Mouse (Mus musculus) CH12F3 (cell line): Measurements from ENCODE around the gene Pycr1.

Source experiments
- in situ Hi-C: fragments of 300-500 bp; cut with MboI; formaldehyde crosslinking; loops from 2 replicates; pipeline ENCODE4 v1.14.3; 2020; ENCODE audit warnings: low sequenced_read_pairs

Gene Pycr1

GRCm38 (mm10) chr11:120628601-120629340, 14.8 kb downstream of the Pycr1 start:
- in situ Hi-C loops, result no loop called here

- in situ Hi-C loops, result no loop called here
Measured at GRCm38 (mm10) chr11:120627468-120628300, 15.9 kb downstream of the Pycr1 start.

DNA sequence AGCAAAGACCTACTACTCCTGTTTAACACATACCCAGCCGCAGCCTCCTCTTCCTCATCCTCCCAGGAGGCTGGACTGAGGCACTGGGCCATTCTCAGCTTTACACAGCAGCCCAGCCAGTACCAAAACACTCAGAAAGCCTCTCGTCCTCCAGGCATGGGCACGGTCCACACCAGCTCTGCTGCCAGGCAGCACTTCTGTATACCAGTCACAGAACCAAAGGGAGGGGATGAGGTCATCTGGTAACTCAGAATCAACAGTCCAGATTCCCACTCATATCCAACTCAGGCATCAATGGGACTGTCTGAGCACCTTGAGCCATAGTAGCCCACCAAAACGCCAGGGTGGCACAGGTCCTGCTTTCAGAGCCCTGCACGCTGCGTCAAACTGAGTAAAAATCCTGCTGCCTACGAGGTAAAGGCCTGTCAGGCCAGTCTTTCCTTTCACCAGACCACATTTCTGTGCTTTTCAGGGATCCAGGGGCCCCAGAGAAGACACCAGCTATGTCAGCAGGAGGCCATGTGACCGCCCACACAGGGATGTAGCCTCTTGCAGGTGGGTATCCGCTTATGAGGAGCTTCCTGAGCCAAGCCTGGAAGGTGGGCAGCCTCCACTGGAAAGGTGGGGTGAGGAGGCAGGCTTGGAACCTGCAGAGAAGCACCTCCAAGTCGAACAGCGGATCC, 16.6 kb downstream of the Pycr1 start:
- in situ Hi-C loops, result no loop called here

- in situ Hi-C loops, result no loop called here
Measured at GRCm38 (mm10) chr11:120625152-120625775, 18.3 kb downstream of the Pycr1 start, which contains the start of gene Sirt7. Gene Sirt7, minus strand, starts transcription at chr11:120625240.

DNA sequence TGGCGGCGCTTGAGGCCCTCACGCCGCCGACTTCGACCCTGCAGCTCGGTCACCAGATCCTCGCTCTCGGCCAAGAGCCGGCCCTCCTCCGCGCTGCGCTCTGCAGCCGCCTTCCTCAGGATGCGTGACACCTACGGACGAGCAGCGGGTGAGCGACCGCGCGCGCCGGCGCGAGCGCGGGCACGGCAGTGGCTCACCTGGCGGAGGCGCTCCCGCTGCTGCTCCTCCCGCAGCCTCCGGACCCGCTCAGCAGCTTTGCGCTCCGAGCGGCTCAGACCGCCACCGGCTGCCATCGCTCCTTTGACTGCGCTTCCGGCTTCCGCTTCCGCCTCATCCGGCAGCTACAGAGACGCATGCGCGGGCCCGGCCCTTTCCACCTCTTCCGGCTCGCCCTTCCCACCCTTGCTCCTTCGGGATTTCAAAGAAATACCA, 18.9 kb downstream of the Pycr1 start:
- in situ Hi-C loops, result no loop called here

- in situ Hi-C loops, result no loop called here
Measured at GRCm38 (mm10) chr11:120623961-120624679, 19.4 kb downstream of the Pycr1 start.

- in situ Hi-C loops, result no loop called here
Measured at GRCm38 (mm10) chr11:120622805-120623204, 20.8 kb downstream of the Pycr1 start.

DNA sequence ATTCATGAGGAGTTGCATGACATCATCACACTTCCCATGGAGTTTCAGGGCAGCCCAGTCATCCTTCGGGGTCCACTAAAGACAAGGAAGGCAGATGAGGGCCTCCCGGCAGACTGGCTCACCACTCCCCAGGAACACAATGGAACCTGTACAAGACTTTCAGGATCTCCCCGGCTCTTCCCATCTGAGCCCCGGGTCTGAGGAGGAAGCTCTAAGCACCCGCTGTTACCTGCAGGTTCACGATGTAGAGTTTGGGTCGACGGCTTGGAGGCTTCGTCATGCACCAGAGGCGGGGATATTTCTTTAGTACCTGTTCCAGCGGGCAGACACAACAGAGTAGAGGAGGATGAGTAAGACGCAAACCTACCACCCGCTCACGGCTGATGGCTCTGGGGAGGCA, 23.4 kb downstream of the Pycr1 start:
- in situ Hi-C loops, result no loop called here

DNA sequence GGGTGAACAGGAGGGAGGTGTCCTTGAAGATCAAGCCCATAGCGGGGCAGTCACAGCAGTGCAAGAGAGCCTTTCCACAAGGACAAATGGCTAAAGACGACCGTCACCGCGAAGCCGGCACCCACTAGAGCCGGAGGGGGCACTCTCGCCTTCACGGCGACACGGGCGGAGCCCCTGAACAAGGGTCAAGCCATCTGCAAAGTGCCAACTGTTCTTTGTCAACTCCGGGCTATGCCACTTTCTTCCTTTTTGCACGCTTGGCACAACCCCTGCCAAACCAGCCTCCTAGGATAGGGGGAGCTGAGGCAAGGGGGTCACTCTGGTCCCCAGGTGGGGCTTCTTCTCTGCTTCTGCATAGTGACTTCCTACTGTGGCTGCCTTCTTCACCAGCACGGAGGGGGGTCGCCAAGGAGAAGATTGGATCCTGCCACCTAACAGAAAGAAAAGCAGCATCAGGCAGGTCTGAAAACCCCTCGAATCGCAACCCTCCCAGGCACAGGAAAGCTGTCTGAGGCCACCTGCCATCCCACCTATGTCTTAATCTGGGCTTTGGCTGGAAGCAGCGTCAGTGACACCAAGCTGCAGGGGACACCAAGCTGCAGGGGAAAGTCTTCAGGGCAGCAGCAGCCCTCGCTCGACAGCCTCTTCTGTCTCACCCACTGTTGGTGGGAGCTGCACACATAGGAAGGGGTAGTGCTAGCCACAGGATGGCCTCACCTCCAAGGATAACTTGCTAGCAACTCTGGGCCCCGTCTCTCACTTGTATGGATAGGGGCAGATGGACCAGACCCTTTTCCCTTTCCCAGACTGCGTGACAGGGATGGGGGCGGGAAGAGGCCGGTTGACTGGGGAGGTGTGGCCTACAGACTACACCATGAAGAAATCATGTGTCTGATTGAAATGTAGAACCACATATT, 24.7 kb downstream of the Pycr1 start:
- in situ Hi-C loops, result no loop called here

GRCm38 (mm10) chr11:120617519-120618112, 26.0 kb downstream of the Pycr1 start, which contains the start of gene Pcyt2:
Gene Pcyt2, minus strand, starts transcription at chr11:120617936.
- in situ Hi-C loops, result no loop called here

- in situ Hi-C loops, result no loop called here
Measured at GRCm38 (mm10) chr11:120616617-120617294, 26.8 kb downstream of the Pycr1 start.

- in situ Hi-C loops, result no loop called here
Measured at GRCm38 (mm10) chr11:120615606-120616203, 27.9 kb downstream of the Pycr1 start.

DNA sequence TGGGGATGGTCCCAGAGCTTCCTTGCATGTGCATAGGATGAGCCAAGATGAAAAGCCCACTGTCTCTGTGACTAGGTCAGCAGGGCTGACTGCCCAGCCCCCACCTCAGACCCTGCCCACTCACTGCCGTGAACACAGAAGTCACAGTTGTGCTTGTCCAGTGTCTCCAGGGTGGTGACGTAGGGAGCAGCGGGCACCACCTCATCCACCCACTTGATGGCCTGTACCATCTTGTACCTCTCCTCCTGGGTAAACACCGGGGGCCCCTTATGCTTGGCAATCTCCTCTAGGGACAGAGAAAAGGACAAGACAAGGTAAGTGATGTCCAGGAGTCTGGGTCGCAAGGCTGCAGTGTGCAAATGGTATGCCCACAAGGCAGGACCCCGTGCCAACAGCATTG, 28.4 kb downstream of the Pycr1 start:
- in situ Hi-C loops, result no loop called here

DNA sequence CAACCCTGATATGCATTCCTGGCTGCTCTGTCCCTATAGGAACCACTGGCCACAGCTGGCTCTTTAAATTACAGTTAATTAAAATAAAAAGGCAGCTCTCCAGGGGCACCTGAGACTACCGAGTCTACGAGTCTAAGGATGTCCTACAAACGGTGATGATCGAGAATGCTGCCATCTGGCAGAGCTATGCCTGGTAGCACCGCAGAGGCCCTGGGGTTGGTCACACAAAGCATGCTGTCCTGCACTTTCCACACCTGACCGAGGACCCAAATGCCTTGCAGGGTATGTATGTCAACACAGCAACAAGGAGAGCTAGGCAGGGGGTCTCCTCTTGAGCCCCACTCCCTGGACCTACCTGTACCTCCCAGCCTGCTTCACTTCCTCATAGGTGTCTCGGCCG, 29.6 kb downstream of the Pycr1 start:
- in situ Hi-C loops, result no loop called here

DNA sequence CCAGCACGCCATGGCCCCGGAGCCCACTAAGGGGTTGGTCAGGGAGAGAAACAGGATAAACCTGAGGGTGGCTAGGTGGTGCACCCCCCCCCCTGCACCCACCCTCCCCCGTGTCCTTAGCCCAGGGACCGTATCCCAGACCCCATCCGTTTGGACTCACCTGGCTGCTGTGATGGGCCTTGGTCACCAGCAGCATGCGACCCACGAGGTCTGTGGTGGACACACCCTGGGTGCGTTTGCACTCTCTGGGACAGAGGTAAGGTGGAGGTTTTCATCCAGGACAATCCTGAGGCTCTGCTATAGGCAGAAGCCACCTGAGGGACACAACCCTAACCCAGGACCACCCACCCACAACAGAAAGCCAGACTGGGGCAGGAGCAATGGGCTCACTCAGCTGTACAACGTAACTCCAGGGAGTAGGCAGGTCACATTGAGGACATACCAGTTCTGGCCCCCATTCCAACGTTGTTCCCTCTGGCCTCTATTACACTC, 30.0 kb downstream of the Pycr1 start:
- in situ Hi-C loops, result no loop called here

DNA sequence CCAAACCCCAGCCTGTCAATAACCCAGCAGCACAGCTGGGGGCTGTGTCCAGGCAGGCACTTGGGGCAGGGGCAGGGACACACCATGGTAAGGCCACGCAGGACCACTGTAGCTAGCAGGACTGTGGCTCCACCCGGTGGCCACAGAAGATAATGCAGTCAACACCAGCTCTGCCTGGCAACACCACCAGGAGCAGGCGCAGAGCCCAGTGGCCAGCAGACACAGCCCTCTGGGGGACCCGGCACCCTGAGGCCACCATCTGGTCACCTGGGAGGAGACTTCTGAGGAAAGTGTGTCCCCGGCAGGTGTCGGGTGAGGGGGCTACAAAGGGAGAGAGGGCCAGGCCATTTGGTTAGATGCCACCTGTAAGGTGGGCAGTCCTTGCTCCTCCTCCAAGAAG, 30.8 kb downstream of the Pycr1 start:
- in situ Hi-C loops, result no loop called here

GRCm38 (mm10) chr11:120610477-120611046, 33.0 kb downstream of the Pycr1 start:
- in situ Hi-C loops, result no loop called here
